Mouse (Mus musculus) stomach, embryonic 16.5 days (tissue): ENCODE results near the gene Socs7. TPM values are rescaled to one million over a fixed set of nuclear protein-coding genes. Genes with fewer than 3 reads are reported as not detected.
A peak's percentile ranks its signal among the peaks of the same experiment; 100 is the strongest.
"Not testable (repeated sequence)": the region's sequence is repeated elsewhere in the genome, so short reads cannot be mapped to it uniquely, and the experiment has no call there.

Experiments used
- ATAC-seq: fragments of 200-750 bp; cut with Nextera tagmentation; 2 replicates; pipeline ENCODE4 v1.8.0; 2017; ENCODE audit warnings: moderate number of reproducible peaks, moderate TSS enrichment; ENCODE audit not compliant: insufficient read depth, low FRiP score
- H3K27ac ChIP-seq: fragments of 300-500 bp; sonication (generic); 2 replicates; pipeline ENCODE4 v1.5.1; 2014; ENCODE audit warnings: low read length
- H3K27me3 ChIP-seq: fragments of 300-500 bp; sonication (generic); 2 replicates; pipeline ENCODE4 v1.6.1; 2014; ENCODE audit warnings: low read length, control low read depth, mixed read lengths; ENCODE audit not compliant: control insufficient read depth, insufficient read depth
- H3K36me3 ChIP-seq: fragments of 300-500 bp; sonication (generic); 2 replicates; pipeline ENCODE4 v1.6.1; 2014; ENCODE audit warnings: low read length; ENCODE audit not compliant: control insufficient read depth, insufficient read depth
- H3K4me1 ChIP-seq: fragments of 300-500 bp; sonication (generic); 2 replicates; pipeline ENCODE4 v1.6.1; 2014; ENCODE audit warnings: low read length, control low read depth, mixed read lengths; ENCODE audit not compliant: control insufficient read depth, insufficient read depth
- H3K4me2 ChIP-seq: fragments of 300-500 bp; sonication (generic); 2 replicates; pipeline ENCODE4 v1.6.1; 2014; ENCODE audit warnings: low read depth, low read length, mixed read lengths
- H3K4me3 ChIP-seq: fragments of 300-500 bp; sonication (generic); replicated peaks from 2 replicates; pipeline ENCODE4 v1.5.1; 2014; ENCODE audit warnings: mild to moderate bottlenecking, low read length
- H3K9ac ChIP-seq: fragments of 300-500 bp; sonication (generic); 2 replicates; pipeline ENCODE4 v1.6.1; 2014; ENCODE audit warnings: low read length
- H3K9me3 ChIP-seq: fragments of 300-500 bp; sonication (generic); replicated peaks from 2 replicates; pipeline ENCODE4 v1.6.1; 2016; ENCODE audit warnings: low read length, control low read depth; ENCODE audit not compliant: control insufficient read depth
- WGBS: fragments of 180-500 bp; shearing (Covaris S2); extraction: QIAGEN DNeasy Blood & Tissue Kit; methylation state at CpG from one replicate; pipeline ENCODE4 v1.1.7; 2014; 5-methylcytosine and 5-hydroxymethylcytosine counted together
- polyA plus RNA-seq: library from polyadenylated mRNA; unstranded; fragments of >200 nt; fragmentation: Nextera tagmentation; extraction: Ambion mirVana; gene quantifications from 2 replicates; pipeline ENCODE4 v1.2.1, GENCODE M21; 2015

Gene Socs7
- polyA plus RNA-seq, result 2.8 and 3.4 TPM in 2 replicates

GRCm38 (mm10) chr11:97361948-97362648 lies at the start of gene Socs7:
Gene Socs7 (plus strand): TSS chr11:97362551.
- H3K4me3 ChIP-seq, result peak within 1 kb of the TSS; percentile 99
- H3K36me3 ChIP-seq, result no peaks in the 10 kb centered on the region
- peak within 1 kb of the TSS; percentile 99 for H3K9ac ChIP-seq
- peaks cover 26% of the 10 kb centered on the region for H3K4me1 ChIP-seq
- peak; percentile 97 for ATAC-seq
- H3K27ac ChIP-seq, result peak within 1 kb of the TSS; percentile 79
- no peaks in the 10 kb centered on the region for H3K9me3 ChIP-seq
- peak within 1 kb of the TSS; percentile 69 for H3K4me2 ChIP-seq
- WGBS, result under 1% methylated on average over 44 of the region's 81 CpGs
- no peaks in the 10 kb centered on the region for H3K27me3 ChIP-seq

DNA sequence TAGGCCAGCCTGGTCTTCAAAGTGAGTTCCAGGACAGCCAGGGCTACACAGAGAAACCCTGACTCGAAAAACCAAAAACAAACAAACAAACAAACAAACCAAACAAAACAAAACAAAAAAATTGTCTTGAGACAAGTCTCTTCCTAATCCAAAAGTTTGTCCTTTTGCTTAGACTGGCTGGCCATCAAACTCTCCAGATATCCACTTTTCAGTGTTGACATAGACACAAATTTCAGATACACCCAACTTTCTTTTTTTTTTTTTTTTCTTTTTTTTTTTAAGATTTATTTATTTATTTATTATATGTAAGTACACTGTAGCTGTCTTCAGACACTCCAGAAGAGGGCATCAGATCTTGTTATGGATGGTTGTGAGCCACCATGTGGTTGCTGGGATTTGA lies 49.5 kb upstream of the Socs7 start:
- not testable (repeated sequence) for H3K27ac ChIP-seq, H3K4me2 ChIP-seq, ATAC-seq, H3K9ac ChIP-seq, H3K9me3 ChIP-seq, H3K4me3 ChIP-seq, H3K36me3 ChIP-seq, H3K27me3 ChIP-seq
- peaks cover 18% of the 10 kb centered on the region for H3K4me1 ChIP-seq
- WGBS, result 77% methylated on average over 1 of the region's 1 CpGs

DNA sequence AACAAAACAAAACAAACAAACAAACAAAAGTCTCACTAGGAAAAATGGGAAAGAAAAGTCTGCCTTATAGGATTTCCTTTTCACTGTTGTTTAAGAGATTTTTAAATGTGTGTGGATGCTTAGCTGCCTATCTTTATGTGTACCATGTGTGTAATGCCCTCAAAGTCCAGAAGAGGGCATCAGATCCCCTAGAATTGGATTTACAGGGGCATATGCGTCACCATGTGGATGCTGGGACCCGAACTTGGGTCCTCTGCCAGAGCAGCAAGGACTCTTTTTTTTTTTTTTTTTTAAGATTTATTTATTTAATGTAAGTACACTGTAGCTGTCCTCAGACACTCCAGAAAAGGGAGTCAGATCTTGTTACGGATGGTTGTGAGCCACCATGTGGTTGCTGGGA lies 48.2 kb upstream of the Socs7 start:
- Histone ChIP-seq H3K36me3 (no peaks in the 10 kb centered on the region), H3K9me3 (no peaks in the 10 kb centered on the region), H3K9ac (no peak overlapping the region), H3K27ac (no peak overlapping the region), H3K4me3 (no peak overlapping the region), H3K4me2 (no peak overlapping the region), H3K27me3 (no peaks in the 10 kb centered on the region), H3K4me1 (peaks cover 14% of the 10 kb centered on the region)
- no peak for ATAC-seq
- WGBS, result 97% methylated on average over 3 of the region's 3 CpGs

- Histone ChIP-seq H3K36me3 (no peaks in the 10 kb centered on the region), H3K4me3 (peak overlapping the region; percentile 65), H3K4me2 (peak overlapping the region; percentile 55), H3K4me1 (peaks cover 8% of the 10 kb centered on the region), H3K27me3 (no peaks in the 10 kb centered on the region), H3K9ac (no peak overlapping the region), H3K9me3 (no peaks in the 10 kb centered on the region), H3K27ac (peak overlapping the region; percentile 76)
- WGBS, result 38% methylated on average over 8 of the region's 8 CpGs
- no peak for ATAC-seq
Measured at GRCm38 (mm10) chr11:97314751-97315503, 47.4 kb upstream of the Socs7 start.

- ATAC-seq, result peak; percentile 94
- H3K36me3 ChIP-seq, result no peaks in the 10 kb centered on the region
- H3K4me2 ChIP-seq, result peak within 1 kb of the TSS; percentile 70
- H3K27me3 ChIP-seq, result no peaks in the 10 kb centered on the region
- peaks cover 5% of the 10 kb centered on the region for H3K4me1 ChIP-seq
- H3K9me3 ChIP-seq, result no peaks in the 10 kb centered on the region
- peak within 1 kb of the TSS; percentile 76 for H3K27ac ChIP-seq
- WGBS, result under 1% methylated on average over 50 of the region's 50 CpGs
- peak within 1 kb of the TSS; percentile 77 for H3K9ac ChIP-seq
- peak within 1 kb of the TSS; percentile 65 for H3K4me3 ChIP-seq
Measured at GRCm38 (mm10) chr11:97315504-97316503, 46.5 kb upstream of the Socs7 start, which contains the start of gene Mrpl45. Gene Mrpl45 (plus strand): TSS chr11:97315716.

DNA sequence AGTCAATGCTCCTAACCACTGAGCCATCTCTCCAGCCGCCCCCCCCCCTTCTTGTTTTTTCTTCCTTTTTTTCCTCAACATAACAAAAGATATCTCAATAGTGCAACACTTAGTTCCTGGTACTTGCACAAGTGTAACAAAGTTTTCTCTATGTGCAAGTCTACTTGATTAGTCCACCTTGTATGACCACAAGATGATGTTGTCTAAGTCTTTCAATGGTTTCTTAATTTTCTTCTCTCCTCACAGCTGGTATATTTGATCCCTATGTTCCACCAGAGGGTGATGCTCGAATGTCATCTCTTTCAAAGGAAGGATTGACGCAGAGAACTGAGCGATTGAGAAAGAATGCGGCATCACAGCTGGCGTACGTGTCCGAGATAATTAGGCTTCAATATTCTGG lies 41.2 kb upstream of the Socs7 start:
- ATAC-seq, result no peak
- WGBS, result 94% methylated on average over 8 of the region's 8 CpGs
- H3K4me3 ChIP-seq, result no peak overlapping the region

GRCm38 (mm10) chr11:97321894-97322600 lies 40.3 kb upstream of the Socs7 start:
- WGBS, result 88% methylated on average over 8 of the region's 8 CpGs
- not testable (repeated sequence) for H3K4me1 ChIP-seq, H3K27ac ChIP-seq, ATAC-seq, H3K9me3 ChIP-seq, H3K27me3 ChIP-seq, H3K4me2 ChIP-seq, H3K4me3 ChIP-seq, H3K9ac ChIP-seq
- peaks cover 20% of the 10 kb centered on the region for H3K36me3 ChIP-seq

More for the DNA sequence above, 41.2 kb upstream of the Socs7 start:
- H3K27me3 ChIP-seq, result no peaks in the 10 kb centered on the region
- no peaks in the 10 kb centered on the region for H3K9me3 ChIP-seq
- peaks cover 13% of the 10 kb centered on the region for H3K36me3 ChIP-seq
- no peak overlapping the region for H3K9ac ChIP-seq
- no peak overlapping the region for H3K27ac ChIP-seq
- no peak overlapping the region for H3K4me2 ChIP-seq
- no peaks in the 10 kb centered on the region; the same call in 1 of the 2 replicates for H3K4me1 ChIP-seq

DNA sequence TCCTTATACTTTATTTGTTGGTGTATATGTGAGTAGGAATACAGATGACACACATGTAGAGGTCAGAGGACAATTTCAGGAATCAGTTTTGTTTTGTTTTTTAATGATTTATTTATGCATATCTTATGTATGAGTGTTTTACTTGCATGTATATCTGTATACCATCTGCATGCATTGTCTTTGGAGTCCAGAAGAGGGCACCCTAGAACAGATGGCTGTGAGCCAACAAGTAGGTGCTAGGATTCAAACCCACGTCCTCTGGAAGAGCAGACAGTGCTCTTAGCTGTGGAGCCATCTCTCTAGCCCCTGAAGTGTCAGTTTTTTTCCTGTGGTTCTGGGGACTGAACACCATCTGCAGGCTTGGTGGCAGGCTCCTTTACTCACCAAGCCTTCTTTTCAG lies 37.1 kb upstream of the Socs7 start:
- no peak overlapping the region for H3K4me2 ChIP-seq

More for the DNA sequence above, 37.1 kb upstream of the Socs7 start:
- H3K4me1 ChIP-seq, result no peaks in the 10 kb centered on the region
- no peak overlapping the region for H3K4me3 ChIP-seq
- H3K9ac ChIP-seq, result no peak overlapping the region
- H3K27ac ChIP-seq, result no peak overlapping the region
- 73% methylated on average over 1 of the region's 1 CpGs for WGBS
- no peak for ATAC-seq
- H3K9me3 ChIP-seq, result no peaks in the 10 kb centered on the region
- peaks cover 35% of the 10 kb centered on the region for H3K36me3 ChIP-seq
- no peaks in the 10 kb centered on the region for H3K27me3 ChIP-seq
